Mouse (Mus musculus): ENCODE results near the gene Btbd35f24. TPM values are rescaled to one million over a fixed set of nuclear protein-coding genes. Genes with fewer than 3 reads are reported as not detected.
"Not testable (repeated sequence)": the region's sequence is repeated elsewhere in the genome, so short reads cannot be mapped to it uniquely, and the experiment has no call there.

The Btbd35f24 gene
- not detected for total RNA-seq (2021)

DNA sequence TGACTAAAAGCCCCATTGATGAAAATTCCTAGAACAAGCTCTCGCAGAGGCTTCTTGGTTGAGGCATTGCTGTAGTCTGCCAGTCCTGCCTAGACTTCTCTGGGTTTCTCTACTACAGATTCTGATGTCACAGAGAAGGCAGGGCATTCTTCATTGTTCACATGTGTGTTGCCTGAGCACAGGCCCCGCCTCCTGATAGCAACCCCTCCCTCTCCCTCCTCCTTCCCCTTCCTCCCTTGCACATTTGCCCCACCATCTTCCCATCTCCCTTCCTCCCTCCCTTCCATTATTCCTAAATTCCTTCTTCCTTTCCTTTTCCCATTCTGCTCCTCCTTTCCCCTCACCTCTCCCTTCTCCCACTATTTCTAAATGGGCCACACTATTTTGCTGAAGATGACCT, at the start of gene Btbd35f24:
Gene Btbd35f24 (minus strand): TSS at position 101 of the 400 bp plus-strand sequence.
- not testable (repeated sequence) for DNase-seq (ENCODE audit: extremely low spot score in 1 of 2, low spot score in 1 of 2)

Other genes starting within 250 kb of the Btbd35f24 start
- not detected for gene Btbd35f23, start 119.0 kb downstream of the Btbd35f24 start, total RNA-seq (2021)
- not detected for gene Btbd35f11, start 247.9 kb upstream of the Btbd35f24 start, total RNA-seq (2021)

All from layer of hippocampus, postnatal 25 days (tissue).